Mouse (Mus musculus) midbrain, embryonic 14.5 days (tissue): Measurements from ENCODE around the gene Ceacam1. TPM values are rescaled to one million over a fixed set of nuclear protein-coding genes. Genes with fewer than 3 reads are reported as not detected.
"Not testable (repeated sequence)": the region's sequence is repeated elsewhere in the genome, so short reads cannot be mapped to it uniquely, and the experiment has no call there.

Experiments used
- ATAC-seq: fragments of 200-750 bp; cut with Nextera tagmentation; 2 replicates; pipeline ENCODE4 v1.8.0; 2017; ENCODE audit warnings: moderate number of reproducible peaks, moderate library complexity; ENCODE audit not compliant: low FRiP score, low TSS enrichment
- DNase-seq: peaks from one replicate; pipeline ENCODE4 v3.0.0-alpha.2; 2015
- H3K27ac ChIP-seq: fragments of 300-500 bp; sonication (generic); replicated peaks from 2 replicates; pipeline ENCODE4 v1.5.1; 2014; ENCODE audit warnings: mild to moderate bottlenecking, low read depth, low read length, moderate library complexity
- H3K27me3 ChIP-seq: fragments of 300-500 bp; sonication (generic); 2 replicates; pipeline ENCODE4 v1.6.1; 2014; ENCODE audit warnings: low read length, control low read depth, mixed read lengths; ENCODE audit not compliant: control insufficient read depth, insufficient read depth
- H3K36me3 ChIP-seq: fragments of 300-500 bp; sonication (generic); 2 replicates; pipeline ENCODE4 v1.6.1; 2014; ENCODE audit warnings: low read length, control low read depth; ENCODE audit not compliant: control insufficient read depth, insufficient read depth
- H3K4me1 ChIP-seq: fragments of 300-500 bp; sonication (generic); 2 replicates; pipeline ENCODE4 v1.6.1; 2014; ENCODE audit warnings: mild to moderate bottlenecking, antibody characterized with exemption, low read length, control low read depth; ENCODE audit not compliant: control insufficient read depth, insufficient read depth
- H3K4me2 ChIP-seq: fragments of 300-500 bp; sonication (generic); 2 replicates; pipeline ENCODE4 v1.6.1; 2014; ENCODE audit warnings: mild to moderate bottlenecking, low read length, moderate library complexity
- H3K4me3 ChIP-seq: fragments of 300-500 bp; sonication (generic); replicated peaks from 2 replicates; pipeline ENCODE4 v1.5.1; 2014; ENCODE audit warnings: low read depth, low read length
- H3K9ac ChIP-seq: fragments of 300-500 bp; sonication (generic); replicated peaks from 2 replicates; pipeline ENCODE4 v1.6.1; 2014; ENCODE audit warnings: mild to moderate bottlenecking, low read length, moderate library complexity
- H3K9me3 ChIP-seq: fragments of 300-500 bp; sonication (generic); 2 replicates; pipeline ENCODE4 v1.6.1; 2016; ENCODE audit warnings: low read length, control low read depth, mixed read lengths; ENCODE audit not compliant: control insufficient read depth
- WGBS: fragments of 180-500 bp; shearing (Covaris S2); extraction: QIAGEN DNeasy Blood & Tissue Kit; methylation state at CpG from one replicate; pipeline ENCODE4 v1.1.7; 2014; 5-methylcytosine and 5-hydroxymethylcytosine counted together
- polyA plus RNA-seq: library from polyadenylated mRNA; unstranded; fragments of >200 nt; fragmentation: Nextera tagmentation; extraction: Ambion mirVana; gene quantifications from 2 replicates; pipeline ENCODE4 v1.2.1, GENCODE M21; 2014

The Ceacam1 gene
- 0.24 and 0.63 TPM in 2 replicates for polyA plus RNA-seq

- H3K4me1 ChIP-seq, H3K27ac ChIP-seq, H3K9me3 ChIP-seq, ATAC-seq, H3K9ac ChIP-seq, H3K4me2 ChIP-seq, H3K27me3 ChIP-seq, H3K36me3 ChIP-seq, H3K4me3 ChIP-seq: not testable (repeated sequence)
- WGBS = 47% methylated on average over 5 of the region's 5 CpGs
- DNase-seq = peak; percentile 6
Observed at GRCm38 (mm10) chr7:25477091-25477751, at the start of gene Ceacam1. TSS of gene Ceacam1 (minus strand) at chr7:25477603.

DNA sequence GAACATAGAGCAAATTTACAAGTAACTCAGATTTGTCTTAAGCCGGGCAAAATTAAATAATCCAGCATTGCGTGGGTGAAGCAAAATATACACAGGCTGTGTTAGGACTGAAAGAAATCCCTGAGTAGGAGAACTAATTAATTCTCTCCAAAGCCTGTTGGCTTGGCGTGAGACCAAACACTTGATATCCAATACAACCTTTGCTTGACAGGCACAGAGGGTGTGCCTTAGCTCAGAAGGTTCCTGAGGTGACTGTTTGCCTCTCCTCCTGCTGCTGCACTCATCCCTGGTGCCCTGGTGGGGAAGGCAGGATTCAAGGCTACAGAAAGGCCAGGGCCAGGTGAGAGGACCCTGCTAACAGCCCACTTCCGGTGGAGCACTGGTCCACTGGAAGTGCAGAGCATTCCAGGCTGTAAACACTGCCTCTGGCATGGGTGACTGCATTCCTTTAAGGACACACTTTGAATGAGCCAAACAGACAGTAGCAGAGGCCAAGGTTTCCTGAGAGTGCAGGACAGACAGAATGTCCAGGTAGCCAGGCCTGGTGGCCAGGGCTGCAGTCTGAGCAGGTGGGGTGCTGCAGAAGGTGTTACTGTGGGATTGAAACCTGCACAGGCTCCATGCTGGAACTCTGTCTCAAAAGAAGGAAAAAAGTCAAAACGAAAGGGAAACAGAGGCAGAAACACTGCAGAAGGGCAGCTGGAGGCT lies 38.8 kb upstream of the Ceacam1 start:
- not testable (repeated sequence) for H3K9me3 ChIP-seq, H3K36me3 ChIP-seq, H3K27me3 ChIP-seq, H3K4me2 ChIP-seq, H3K4me1 ChIP-seq, H3K27ac ChIP-seq, DNase-seq, H3K4me3 ChIP-seq, H3K9ac ChIP-seq
- peak; percentile 55; the same call in 1 of the 2 replicates for ATAC-seq
- 69% methylated on average over 2 of the region's 5 CpGs for WGBS

DNA sequence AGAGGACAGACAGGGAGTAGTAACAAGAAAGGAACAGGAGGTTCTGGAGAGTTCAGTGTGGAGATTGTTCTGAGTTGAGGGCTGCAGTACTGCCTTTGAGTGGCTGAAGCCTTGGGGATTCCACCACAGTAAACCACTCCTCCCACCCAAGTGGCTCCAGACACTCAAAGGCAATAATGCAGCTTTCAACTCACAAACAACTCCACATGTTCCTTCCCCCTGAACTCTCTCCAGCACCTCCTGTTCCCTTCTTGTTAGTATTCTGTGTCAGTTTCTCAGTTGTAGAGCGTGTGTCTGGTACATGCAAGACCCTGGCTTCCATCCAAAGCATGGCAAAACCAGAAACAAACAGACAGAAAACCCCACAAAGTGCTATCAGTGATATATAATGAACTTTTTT lies 38.3 kb upstream of the Ceacam1 start:
- H3K4me2 ChIP-seq, H3K9me3 ChIP-seq, H3K36me3 ChIP-seq, H3K9ac ChIP-seq, H3K27me3 ChIP-seq, H3K4me1 ChIP-seq, H3K4me3 ChIP-seq, H3K27ac ChIP-seq: not testable (repeated sequence)
- 41% methylated on average over 1 of the region's 1 CpGs for WGBS
- peak; percentile 53; the same call in 1 of the 2 replicates for ATAC-seq
- peak; percentile 31 for DNase-seq

DNA sequence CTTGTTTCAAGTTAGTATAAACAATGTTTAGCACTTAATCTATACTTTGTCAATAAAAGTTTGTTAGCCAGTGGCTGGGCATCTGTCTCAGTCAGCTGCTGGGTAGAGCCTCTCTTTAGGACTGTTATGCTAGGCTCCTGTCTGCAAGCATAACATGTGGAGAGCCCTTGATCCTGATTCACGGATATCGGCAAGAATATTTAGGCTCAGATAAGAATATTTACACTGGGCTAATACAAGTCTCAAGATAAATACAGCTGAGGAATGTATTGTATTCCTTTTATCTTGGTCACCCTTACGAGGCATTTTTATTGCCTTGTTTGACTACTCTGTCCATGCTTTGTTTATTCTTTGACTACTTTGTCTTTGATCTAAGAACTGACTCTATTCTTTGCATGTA lies 32.5 kb upstream of the Ceacam1 start:
- no peak overlapping the region for H3K4me3 ChIP-seq
- DNase-seq (no peak), ATAC-seq (no peak)
- H3K4me2 ChIP-seq = no peak overlapping the region
- H3K27ac ChIP-seq = no peak overlapping the region
- H3K4me1 ChIP-seq = no peaks in the 10 kb centered on the region
- H3K9me3 ChIP-seq = no peaks in the 10 kb centered on the region
- 80% methylated on average over 3 of the region's 3 CpGs for WGBS
- no peak overlapping the region for H3K9ac ChIP-seq
- H3K27me3 ChIP-seq = no peaks in the 10 kb centered on the region
- H3K36me3 ChIP-seq = no peaks in the 10 kb centered on the region

- Histone ChIP-seq H3K27me3 (no peaks in the 10 kb centered on the region), H3K4me2 (no peak overlapping the region), H3K4me3 (no peak overlapping the region), H3K36me3 (no peaks in the 10 kb centered on the region), H3K9ac (no peak overlapping the region), H3K4me1 (no peaks in the 10 kb centered on the region), H3K9me3 (no peaks in the 10 kb centered on the region), H3K27ac (no peak overlapping the region)
- DNase-seq (no peak), ATAC-seq (no peak)
- 85% methylated on average over 1 of the region's 1 CpGs for WGBS
Observed at GRCm38 (mm10) chr7:25494649-25495048, 17.2 kb upstream of the Ceacam1 start.

- H3K27ac ChIP-seq, H3K4me3 ChIP-seq, H3K9me3 ChIP-seq, ATAC-seq, H3K27me3 ChIP-seq, DNase-seq, H3K9ac ChIP-seq, H3K36me3 ChIP-seq, H3K4me1 ChIP-seq, H3K4me2 ChIP-seq: not testable (repeated sequence)
- no CpG with 5 or more reads among the region's 1 CpGs for WGBS
Observed at GRCm38 (mm10) chr7:25490698-25491097, 13.3 kb upstream of the Ceacam1 start.

- not testable (repeated sequence) for H3K4me3 ChIP-seq, H3K4me1 ChIP-seq, H3K4me2 ChIP-seq, H3K9me3 ChIP-seq, H3K9ac ChIP-seq, H3K36me3 ChIP-seq, DNase-seq, H3K27ac ChIP-seq, ATAC-seq, H3K27me3 ChIP-seq
- WGBS = 95% methylated on average over 3 of the region's 3 CpGs
Observed at GRCm38 (mm10) chr7:25489382-25489781, 12.0 kb upstream of the Ceacam1 start.

GRCm38 (mm10) chr7:25486186-25486585 lies 8.8 kb upstream of the Ceacam1 start:
- WGBS = 27% methylated on average over 1 of the region's 1 CpGs

DNA sequence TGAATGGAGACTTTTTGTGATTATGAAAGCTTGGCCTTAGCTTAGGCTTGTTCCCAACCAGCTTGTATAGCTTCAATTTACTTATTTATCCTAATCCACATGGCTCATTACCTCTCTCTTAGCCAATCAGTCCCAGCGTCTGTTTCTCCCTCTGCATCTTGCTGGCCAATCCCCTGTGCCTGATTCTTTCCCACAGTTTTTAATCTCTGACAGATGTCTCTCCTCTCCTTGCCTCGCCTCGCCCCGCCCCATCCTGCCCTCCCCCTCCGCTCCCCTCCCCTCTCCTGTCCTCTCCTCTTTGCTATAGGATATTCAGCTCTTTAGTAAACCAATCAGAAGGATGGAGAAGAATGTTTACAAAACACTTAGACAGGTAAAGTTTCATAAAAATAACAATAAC lies 7.7 kb upstream of the Ceacam1 start:
- DNase-seq (no peak), ATAC-seq (no peak)
- H3K27me3 ChIP-seq = no peaks in the 10 kb centered on the region; the same call in 1 of the 2 replicates
- H3K4me1 ChIP-seq = no peaks in the 10 kb centered on the region
- WGBS = 73% methylated on average over 5 of the region's 5 CpGs
- H3K9ac ChIP-seq = no peak overlapping the region
- H3K9me3 ChIP-seq = no peaks in the 10 kb centered on the region
- H3K4me3 ChIP-seq = no peak overlapping the region
- H3K4me2 ChIP-seq = no peak overlapping the region
- H3K27ac ChIP-seq = no peak overlapping the region
- no peaks in the 10 kb centered on the region for H3K36me3 ChIP-seq

More at GRCm38 (mm10) chr7:25486186-25486585, 8.8 kb upstream of the Ceacam1 start:
- Histone ChIP-seq H3K9ac (no peak overlapping the region), H3K36me3 (no peaks in the 10 kb centered on the region), H3K27ac (no peak overlapping the region), H3K4me3 (no peak overlapping the region), H3K9me3 (no peaks in the 10 kb centered on the region), H3K4me1 (no peaks in the 10 kb centered on the region), H3K27me3 (no peaks in the 10 kb centered on the region; the same call in 1 of the 2 replicates), H3K4me2 (no peak overlapping the region)
- peak; percentile 40 for DNase-seq
- ATAC-seq = no peak
